Mouse (Mus musculus): Measurements from ENCODE around the gene Gmppb.

DNA sequence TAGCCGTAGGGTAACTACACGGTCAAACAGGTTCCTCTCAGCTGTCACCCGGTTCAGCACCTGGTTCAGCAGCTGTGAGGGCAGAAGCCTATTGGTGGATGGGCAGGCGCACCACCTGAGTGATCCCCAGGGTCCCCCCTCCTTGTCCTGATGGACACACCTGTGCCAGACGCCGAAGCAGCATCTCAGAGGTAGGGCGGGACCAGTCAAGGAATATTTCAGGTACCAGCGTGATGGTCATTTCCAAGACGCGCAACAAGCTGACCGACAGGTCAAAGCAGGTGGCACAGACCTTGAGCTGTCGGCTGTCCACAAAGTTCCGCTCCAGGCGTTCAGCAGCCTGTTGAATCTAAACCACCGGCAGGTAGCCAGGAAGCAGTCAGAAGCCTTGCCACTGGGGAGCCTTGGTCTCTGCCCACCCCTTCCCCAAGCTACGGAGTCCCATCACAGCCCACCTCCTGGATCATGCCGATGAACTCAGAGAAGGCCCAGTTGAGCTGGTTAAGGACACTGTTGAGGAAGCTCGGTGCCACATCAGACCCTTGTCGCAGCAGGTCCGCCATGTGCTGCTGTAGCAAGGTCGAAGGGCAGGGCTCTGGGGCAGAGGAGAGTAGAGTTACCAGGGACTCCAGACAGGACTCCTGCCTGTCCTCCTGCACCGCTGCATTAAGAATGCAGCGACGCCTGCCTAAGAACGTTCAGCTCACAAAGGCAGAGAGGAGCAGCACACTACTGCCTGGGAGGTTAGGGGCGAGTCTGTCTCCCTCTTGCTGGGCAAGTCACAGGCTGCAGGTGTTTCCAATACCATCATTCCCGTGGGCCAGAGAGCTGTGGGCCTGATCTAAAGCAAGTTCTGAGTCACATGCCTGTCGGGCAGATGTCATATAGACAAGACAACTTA lies 7.6 kb downstream of the Gmppb start:
- no peak for TF ChIP-seq POLR2A (IDR thresholded peaks at IDR 0.05; ENCODE audit: low read depth, low read length)
- no peak for TF ChIP-seq CTCF (IDR thresholded peaks at IDR 0.05; ENCODE audit: borderline replicate concordance, insufficient read depth, low read length)

Measured in embryonic fibroblast, embryonic 13.5 days (primary cell).